Mouse (Mus musculus) cerebellum, adult 2 months (tissue): ENCODE measurements at regions not wholly inside any gene's neighbourhood (a gene's known extent, or its start where the extent isn't known, plus 50 kb on each side); places are given as distances from the start of the nearest gene placed in this dataset.

Experiments
- DNase-seq, 2 experiments: peaks; one replicate each; pipeline ENCODE4 v3.0.0; 2021
- H3K27ac ChIP-seq: fragments of 200-500 bp; 2 replicates; pipeline ENCODE4 v1.5.1; 2012; ENCODE audit warnings: low read length, control low read depth, inconsistent platforms; ENCODE audit not compliant: insufficient read depth
- H3K27me3 ChIP-seq: fragments of 200-500 bp; 2 replicates; pipeline ENCODE4 v1.6.1; 2012; ENCODE audit warnings: inconsistent platforms, mild to moderate bottlenecking, low read length, moderate library complexity; ENCODE audit not compliant: control insufficient read depth, insufficient read depth
- H3K4me1 ChIP-seq: fragments of 200-500 bp; 2 replicates; pipeline ENCODE4 v1.6.1; 2011; ENCODE audit warnings: low read length; ENCODE audit not compliant: control insufficient read depth, insufficient read depth
- H3K4me3 ChIP-seq: fragments of 200-500 bp; replicated peaks from 2 replicates; pipeline ENCODE3; 2011; ENCODE audit warnings: mild to moderate bottlenecking, low read depth, low read length, control low read depth; ENCODE audit not compliant: insufficient read depth
- CTCF ChIP-seq: fragments of 200-500 bp; IDR thresholded peaks from 2 replicates; pipeline ENCODE4 v1.5.1; 2011; ENCODE audit warnings: low read depth, mild to moderate bottlenecking, control low read depth, low read length, moderate library complexity, borderline replicate concordance; ENCODE audit not compliant: insufficient read depth
- POLR2A ChIP-seq: fragments of 200-500 bp; IDR thresholded peaks from 2 replicates; pipeline ENCODE4 v1.6.1; 2011; ENCODE audit warnings: low read length, control low read depth, borderline replicate concordance; ENCODE audit not compliant: insufficient read depth
- WGBS: fragments of 180-500 bp; shearing (Covaris S2); methylation state at CpG from one replicate; pipeline ENCODE4 v1.1.7; 2018; 5-methylcytosine and 5-hydroxymethylcytosine counted together

DNA sequence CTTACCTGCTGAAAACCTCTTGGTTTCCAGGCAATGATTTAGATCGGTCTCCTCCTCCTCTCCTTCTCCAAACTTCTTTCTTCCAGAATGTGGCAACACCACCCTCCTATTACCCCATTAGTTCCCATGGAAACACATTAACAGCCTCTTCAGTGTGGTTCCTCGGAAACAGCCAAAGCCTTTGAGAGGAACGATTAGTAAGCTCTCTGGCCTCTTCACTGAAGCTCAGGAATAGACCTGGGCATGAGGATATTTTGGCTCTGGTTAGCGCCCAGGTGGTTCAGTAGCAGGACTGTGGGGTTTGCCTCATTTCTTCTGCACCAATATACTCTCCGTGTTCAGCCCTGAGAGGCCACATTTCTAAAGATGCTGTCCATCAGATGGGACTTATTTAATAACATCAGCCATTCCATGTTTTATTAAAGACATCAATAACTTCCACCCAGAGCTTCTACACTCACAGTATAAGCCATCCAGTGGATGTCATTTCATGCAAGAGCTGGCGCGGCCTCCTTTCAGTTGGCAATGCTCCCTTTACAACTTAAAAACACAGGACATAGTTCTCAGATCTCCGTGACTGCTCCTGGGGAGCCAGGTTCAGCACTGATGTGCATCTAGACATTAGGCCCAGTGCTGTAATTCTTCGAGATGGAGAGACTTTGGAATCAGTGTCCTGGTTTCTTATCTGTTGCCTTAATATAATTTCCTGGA lies 52.9 kb upstream of the Tcl1b2 start:
- peak in 1 of 2 experiments; percentile 19 for DNase-seq
- TF ChIP-seq CTCF, result no peak
- no peak for TF ChIP-seq POLR2A
- H3K4me3 ChIP-seq, result no peak overlapping the region
- no peaks in the 10 kb centered on the region for H3K27me3 ChIP-seq
- peaks cover 5% of the 10 kb centered on the region; the same call in 1 of the 2 replicates for H3K4me1 ChIP-seq
- WGBS, result 19% methylated on average over 9 of the region's 9 CpGs
- no peak overlapping the region for H3K27ac ChIP-seq

- no peak for DNase-seq
- H3K27ac ChIP-seq, result no peak overlapping the region
- no peaks in the 10 kb centered on the region for H3K27me3 ChIP-seq
- WGBS, result 49% methylated on average over 6 of the region's 6 CpGs
- peaks cover 5% of the 10 kb centered on the region; the same call in 1 of the 2 replicates for H3K4me1 ChIP-seq
- no peak overlapping the region for H3K4me3 ChIP-seq
- no peak for TF ChIP-seq POLR2A
- TF ChIP-seq CTCF, result no peak
Observed at GRCm38 (mm10) chr12:105093509-105093908, 52.3 kb upstream of the Tcl1b2 start.
